Mouse (Mus musculus) midbrain, embryonic 15.5 days (tissue): ENCODE results near the gene Srp14. TPM values are rescaled to one million over a fixed set of nuclear protein-coding genes. Genes with fewer than 3 reads are reported as not detected.

ENCODE experiments used
- ATAC-seq: fragments of 200-750 bp; cut with Nextera tagmentation; replicated peaks from 2 replicates; pipeline ENCODE4 v1.8.0; 2017; ENCODE audit warnings: moderate TSS enrichment
- H3K27ac ChIP-seq: fragments of 300-500 bp; sonication (generic); 2 replicates; pipeline ENCODE4 v1.5.1; 2015; ENCODE audit warnings: mild to moderate bottlenecking, inconsistent platforms
- H3K27me3 ChIP-seq: fragments of 300-500 bp; sonication (generic); replicated peaks from 2 replicates; pipeline ENCODE4 v1.6.1; 2015; ENCODE audit warnings: inconsistent platforms
- H3K36me3 ChIP-seq: fragments of 300-500 bp; sonication (generic); replicated peaks from 2 replicates; pipeline ENCODE4 v1.6.1; 2015; ENCODE audit warnings: inconsistent platforms
- H3K4me1 ChIP-seq: fragments of 300-500 bp; sonication (generic); 2 replicates; pipeline ENCODE4 v1.6.1; 2015; ENCODE audit warnings: inconsistent platforms
- H3K4me2 ChIP-seq: fragments of 300-500 bp; sonication (generic); 2 replicates; pipeline ENCODE4 v1.6.1; 2015; ENCODE audit warnings: inconsistent platforms, mild to moderate bottlenecking, moderate library complexity
- H3K4me3 ChIP-seq: fragments of 300-500 bp; sonication (generic); 2 replicates; pipeline ENCODE4 v1.5.1; 2015; ENCODE audit warnings: mild to moderate bottlenecking, inconsistent platforms
- H3K9ac ChIP-seq: fragments of 300-500 bp; sonication (generic); 2 replicates; pipeline ENCODE4 v1.6.1; 2015; ENCODE audit warnings: mild to moderate bottlenecking, inconsistent platforms
- H3K9me3 ChIP-seq: fragments of 300-500 bp; sonication (generic); 2 replicates; pipeline ENCODE4 v1.6.1; 2016; ENCODE audit warnings: inconsistent platforms
- WGBS: fragments of 180-500 bp; shearing (Covaris S2); methylation state at CpG from one replicate; pipeline ENCODE4 v1.1.7; 2015; ENCODE audit warnings: mixed read lengths; 5-methylcytosine and 5-hydroxymethylcytosine counted together
- polyA plus RNA-seq: library from polyadenylated mRNA; unstranded; fragments of >200 nt; fragmentation: Nextera tagmentation; extraction: Ambion mirVana; gene quantifications from 2 replicates; pipeline ENCODE4 v1.2.1, GENCODE M21; 2015

The Srp14 gene
- polyA plus RNA-seq, 1 experiment from 2014 or later, result 303 TPM

GRCm38 (mm10) chr2:118484386-118484898 lies 4.9 kb upstream of the Srp14 start:
- H3K27me3 ChIP-seq, result no peaks in the 10 kb centered on the region
- no peaks in the 10 kb centered on the region for H3K4me1 ChIP-seq
- no peak overlapping the region for H3K9ac ChIP-seq
- no peaks in the 10 kb centered on the region for H3K9me3 ChIP-seq
- WGBS, result 86% methylated on average over 9 of the region's 9 CpGs
- H3K36me3 ChIP-seq, result no peaks in the 10 kb centered on the region
- H3K4me3 ChIP-seq, result no peak overlapping the region
- ATAC-seq, result no peak
- no peak overlapping the region for H3K4me2 ChIP-seq
- no peak overlapping the region for H3K27ac ChIP-seq

DNA sequence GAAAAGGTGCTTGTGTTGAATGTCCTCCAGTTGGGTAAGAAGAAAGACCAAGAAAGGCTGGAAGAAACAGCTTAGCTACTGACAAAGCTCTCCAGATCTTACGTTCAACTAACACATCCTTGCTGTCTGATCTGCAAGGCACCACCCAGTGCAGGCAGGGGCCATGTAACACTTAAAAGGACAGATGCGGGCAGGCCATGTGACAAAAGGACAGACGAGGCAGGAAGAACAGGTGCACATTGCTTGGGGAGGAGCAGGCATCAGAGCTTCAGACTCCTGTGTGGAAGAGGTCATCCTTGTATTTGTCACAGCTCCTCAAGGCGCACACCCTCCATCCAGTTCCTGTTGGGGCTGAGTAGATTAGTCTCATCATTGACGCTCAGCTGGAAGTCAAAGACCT lies 3.5 kb upstream of the Srp14 start:
- Histone ChIP-seq H3K4me2 (no peak overlapping the region), H3K4me1 (peaks cover 9% of the 10 kb centered on the region), H3K36me3 (no peaks in the 10 kb centered on the region), H3K27ac (no peak overlapping the region), H3K9me3 (no peaks in the 10 kb centered on the region), H3K9ac (no peak overlapping the region), H3K4me3 (no peak overlapping the region), H3K27me3 (no peaks in the 10 kb centered on the region)
- WGBS, result 91% methylated on average over 5 of the region's 5 CpGs
- ATAC-seq, result no peak

DNA sequence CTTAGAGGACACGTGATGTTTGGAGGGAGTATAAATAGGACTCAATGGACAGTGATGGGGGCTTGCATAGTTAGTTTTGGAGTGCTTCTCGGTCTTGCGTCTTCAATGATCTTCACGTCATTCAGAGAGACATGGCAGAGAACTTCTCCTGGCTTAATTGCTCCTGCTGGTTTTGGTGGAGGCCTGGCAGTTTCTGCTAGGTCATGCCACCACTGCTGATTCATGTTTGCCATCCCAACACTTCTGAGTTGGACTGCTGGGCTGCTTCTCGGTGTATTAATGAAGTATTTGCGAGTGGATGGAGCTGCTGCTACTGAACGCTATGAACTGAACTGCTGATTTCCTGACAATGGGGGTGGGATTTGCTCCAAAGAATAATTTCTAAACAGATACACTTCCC lies 1.4 kb upstream of the Srp14 start:
- peaks cover 4% of the 10 kb centered on the region for H3K36me3 ChIP-seq
- no peaks in the 10 kb centered on the region for H3K9me3 ChIP-seq
- no peaks in the 10 kb centered on the region for H3K27me3 ChIP-seq
- ATAC-seq, result no peak
- H3K4me3 ChIP-seq, result no peak overlapping the region
- 94% methylated on average over 7 of the region's 7 CpGs for WGBS
- H3K4me1 ChIP-seq, result peaks cover 15% of the 10 kb centered on the region
- no peak overlapping the region for H3K4me2 ChIP-seq
- H3K27ac ChIP-seq, result no peak overlapping the region
- H3K9ac ChIP-seq, result no peak overlapping the region

DNA sequence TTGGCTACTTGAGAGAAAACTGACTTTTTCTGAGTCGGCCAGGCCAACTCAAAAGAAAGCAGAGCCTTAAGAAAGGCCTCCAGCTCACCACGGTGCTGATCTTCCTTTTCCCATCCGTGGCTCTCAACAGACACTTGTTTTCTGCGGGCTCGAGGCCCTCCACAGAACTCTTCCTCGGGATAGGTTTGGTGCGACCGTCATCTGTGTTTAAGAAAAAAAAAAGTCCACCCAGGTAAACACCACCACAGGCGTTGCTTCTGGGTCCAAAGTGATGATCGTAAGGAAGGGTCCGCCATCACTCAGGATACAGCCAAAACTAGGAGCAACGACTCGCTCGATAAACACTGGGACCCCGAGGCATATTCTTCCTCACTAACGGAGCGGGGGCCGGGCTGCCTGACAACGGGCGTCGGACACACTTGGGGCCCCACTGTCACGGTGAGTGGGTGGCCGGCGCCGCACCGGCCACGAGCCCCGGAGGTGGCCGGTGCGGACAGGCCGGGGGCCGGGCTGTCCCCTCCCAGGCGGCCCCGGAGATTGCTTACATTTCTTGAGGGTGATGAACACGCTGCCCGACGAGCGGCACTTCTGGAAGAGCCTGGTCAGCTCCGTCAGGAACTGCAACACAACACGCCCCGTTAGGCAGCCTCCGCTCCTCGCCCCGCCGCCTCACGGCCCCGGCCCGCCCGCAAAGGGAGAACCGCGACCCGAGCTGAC lies 520 bp downstream of the Srp14 start:
- Histone ChIP-seq H3K4me1 (peaks cover 15% of the 10 kb centered on the region), H3K36me3 (peaks cover 20% of the 10 kb centered on the region), H3K27me3 (no peaks in the 10 kb centered on the region), H3K27ac (peak overlapping the region; percentile 86), H3K4me2 (peak overlapping the region; percentile 78), H3K9ac (peak overlapping the region; percentile 99), H3K9me3 (no peaks in the 10 kb centered on the region), H3K4me3 (peak overlapping the region; percentile 81)
- ATAC-seq, result peak; percentile 0; the same call in 1 of the 2 replicates
- WGBS, result 3% methylated on average over 47 of the region's 52 CpGs

- Histone ChIP-seq H3K4me2 (no peak overlapping the region), H3K9ac (no peak overlapping the region), H3K27me3 (no peaks in the 10 kb centered on the region), H3K27ac (no peak overlapping the region), H3K36me3 (peaks cover 37% of the 10 kb centered on the region; the same call in 1 of the 2 replicates), H3K9me3 (no peaks in the 10 kb centered on the region), H3K4me3 (no peak overlapping the region), H3K4me1 (no peaks in the 10 kb centered on the region)
- no peak for ATAC-seq
These were observed 11.2 kb downstream of the Srp14 start for GRCm38 (mm10) chr2:118468354-118468753.

GRCm38 (mm10) chr2:118466601-118467000 lies 12.9 kb downstream of the Srp14 start:
- ATAC-seq, result no peak
- Histone ChIP-seq H3K9ac (no peak overlapping the region), H3K4me3 (no peak overlapping the region), H3K36me3 (peaks cover 32% of the 10 kb centered on the region; the same call in 1 of the 2 replicates), H3K27ac (no peak overlapping the region), H3K4me2 (no peak overlapping the region), H3K4me1 (no peaks in the 10 kb centered on the region), H3K9me3 (no peaks in the 10 kb centered on the region), H3K27me3 (no peaks in the 10 kb centered on the region)
- WGBS, result 46% methylated on average over 1 of the region's 1 CpGs

DNA sequence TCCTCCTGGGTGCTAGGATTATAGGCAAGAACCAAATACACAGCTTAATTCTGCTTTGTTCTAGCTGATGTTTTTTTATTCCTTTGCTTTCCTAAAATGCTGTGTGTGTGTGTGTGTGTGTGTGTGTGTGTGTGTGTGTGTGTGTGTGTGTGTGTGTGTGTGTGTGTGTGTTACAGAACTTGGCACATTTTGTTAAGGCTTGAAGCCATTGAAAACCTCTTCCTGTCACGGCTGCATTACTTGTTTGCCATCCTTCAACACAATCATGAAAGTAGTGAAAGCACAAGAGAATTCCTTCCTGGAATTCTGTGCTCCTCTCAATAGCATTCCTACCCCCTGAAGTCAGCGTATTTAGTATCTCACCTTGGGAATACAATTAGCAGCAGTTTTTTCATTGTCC lies 13.6 kb downstream of the Srp14 start:
- no peak overlapping the region for H3K4me2 ChIP-seq
- no peaks in the 10 kb centered on the region for H3K4me1 ChIP-seq
- peaks cover 30% of the 10 kb centered on the region; the same call in 1 of the 2 replicates for H3K36me3 ChIP-seq
- H3K9ac ChIP-seq, result no peak overlapping the region
- 79% methylated on average over 2 of the region's 2 CpGs for WGBS
- no peak overlapping the region for H3K27ac ChIP-seq
- no peak for ATAC-seq
- no peaks in the 10 kb centered on the region for H3K9me3 ChIP-seq
- H3K4me3 ChIP-seq, result no peak overlapping the region
- no peaks in the 10 kb centered on the region for H3K27me3 ChIP-seq

DNA sequence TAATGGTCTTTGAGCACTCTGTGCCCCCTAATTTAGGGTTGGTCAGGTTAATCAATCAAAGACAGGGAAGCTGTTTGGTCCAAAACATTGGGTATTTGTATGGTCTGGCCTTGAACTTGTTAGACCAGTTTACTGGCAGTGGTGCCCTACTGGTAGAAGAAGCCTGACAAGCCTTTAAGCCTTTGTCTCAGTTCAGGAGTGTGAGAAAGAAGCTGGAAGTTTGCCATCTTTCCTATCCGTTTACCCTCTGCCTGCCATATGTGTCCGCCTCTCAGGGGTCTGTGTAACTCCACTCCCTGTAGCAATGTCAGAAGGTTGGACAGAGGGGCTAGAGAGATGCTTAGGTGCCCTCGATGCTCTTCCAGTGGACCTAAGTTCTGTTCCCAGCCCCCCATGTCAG lies 15.1 kb downstream of the Srp14 start:
- Histone ChIP-seq H3K4me1 (no peaks in the 10 kb centered on the region), H3K27ac (no peak overlapping the region), H3K9me3 (no peaks in the 10 kb centered on the region), H3K27me3 (no peaks in the 10 kb centered on the region), H3K9ac (no peak overlapping the region), H3K4me2 (no peak overlapping the region), H3K4me3 (no peak overlapping the region), H3K36me3 (peaks cover 18% of the 10 kb centered on the region; the same call in 1 of the 2 replicates)
- WGBS, result 85% methylated on average over 3 of the region's 3 CpGs
- ATAC-seq, result no peak

GRCm38 (mm10) chr2:118463480-118463879 lies 16.0 kb downstream of the Srp14 start:
- H3K9me3 ChIP-seq, result no peaks in the 10 kb centered on the region
- H3K4me3 ChIP-seq, result no peak overlapping the region
- ATAC-seq, result no peak
- no peak overlapping the region for H3K9ac ChIP-seq
- peaks cover 14% of the 10 kb centered on the region; the same call in 1 of the 2 replicates for H3K36me3 ChIP-seq
- no peaks in the 10 kb centered on the region for H3K27me3 ChIP-seq
- no peaks in the 10 kb centered on the region for H3K4me1 ChIP-seq
- H3K27ac ChIP-seq, result no peak overlapping the region
- 84% methylated on average over 5 of the region's 5 CpGs for WGBS
- H3K4me2 ChIP-seq, result no peak overlapping the region

DNA sequence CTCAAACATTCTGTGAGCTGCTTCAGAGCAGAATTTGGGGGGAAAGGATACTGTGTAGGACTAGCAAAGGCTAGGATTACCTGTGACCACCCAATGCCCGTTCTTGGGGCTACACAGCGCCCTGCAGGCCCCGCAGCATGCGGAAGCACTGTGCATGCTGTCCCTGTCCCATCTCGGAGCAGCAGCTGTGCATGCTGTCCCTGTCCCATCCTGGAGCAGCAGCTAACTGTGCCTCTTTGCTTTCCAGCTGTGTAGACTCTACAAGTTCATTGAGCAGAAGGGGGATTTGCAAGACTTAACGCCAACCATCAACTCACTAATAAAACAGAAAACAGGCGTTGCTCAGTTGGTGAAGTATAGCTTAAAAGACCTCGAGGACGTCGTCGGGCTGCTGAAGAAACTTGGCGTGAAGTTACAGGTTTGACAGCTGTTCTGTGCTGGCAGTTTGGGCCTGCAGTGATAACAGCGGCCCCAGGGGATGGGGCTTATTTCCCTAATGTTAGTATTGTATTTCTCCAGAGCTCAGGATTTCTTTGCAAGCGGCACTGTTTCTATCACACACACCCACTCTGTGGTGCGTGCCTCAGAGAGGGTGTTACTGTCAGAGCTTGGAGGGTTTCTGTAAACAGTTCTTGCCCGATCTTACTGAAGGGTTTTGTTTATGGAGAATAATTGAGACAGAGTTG lies 17.9 kb downstream of the Srp14 start:
- Histone ChIP-seq H3K36me3 (peaks cover 12% of the 10 kb centered on the region; the same call in 1 of the 2 replicates), H3K9me3 (no peaks in the 10 kb centered on the region), H3K4me2 (no peak overlapping the region), H3K4me1 (peaks cover 9% of the 10 kb centered on the region; the same call in 1 of the 2 replicates), H3K9ac (no peak overlapping the region), H3K27me3 (no peaks in the 10 kb centered on the region), H3K27ac (no peak overlapping the region), H3K4me3 (no peak overlapping the region)
- no peak for ATAC-seq
- 75% methylated on average over 16 of the region's 16 CpGs for WGBS

GRCm38 (mm10) chr2:118457463-118458261 lies 21.8 kb downstream of the Srp14 start:
- Histone ChIP-seq H3K4me2 (no peak overlapping the region), H3K9me3 (no peaks in the 10 kb centered on the region), H3K27ac (peak overlapping the region; percentile 71), H3K27me3 (no peaks in the 10 kb centered on the region), H3K4me1 (peaks cover 9% of the 10 kb centered on the region; the same call in 1 of the 2 replicates), H3K9ac (no peak overlapping the region), H3K36me3 (peaks cover 9% of the 10 kb centered on the region; the same call in 1 of the 2 replicates), H3K4me3 (no peak overlapping the region)
- ATAC-seq, result peak; percentile 94
- 52% methylated on average over 13 of the region's 13 CpGs for WGBS

- H3K27ac ChIP-seq, result no peak overlapping the region
- no peaks in the 10 kb centered on the region for H3K27me3 ChIP-seq
- 79% methylated on average over 3 of the region's 3 CpGs for WGBS
- ATAC-seq, result no peak
- no peak overlapping the region for H3K4me3 ChIP-seq
- no peaks in the 10 kb centered on the region for H3K9me3 ChIP-seq
- H3K4me2 ChIP-seq, result no peak overlapping the region
- peaks cover 9% of the 10 kb centered on the region; the same call in 1 of the 2 replicates for H3K4me1 ChIP-seq
- H3K36me3 ChIP-seq, result peaks cover 6% of the 10 kb centered on the region; the same call in 1 of the 2 replicates
- no peak overlapping the region for H3K9ac ChIP-seq
These were observed 22.5 kb downstream of the Srp14 start for GRCm38 (mm10) chr2:118457029-118457428.
